Mouse (Mus musculus): ENCODE measurements around the gene Tmem163.

The Tmem163 gene

DNA sequence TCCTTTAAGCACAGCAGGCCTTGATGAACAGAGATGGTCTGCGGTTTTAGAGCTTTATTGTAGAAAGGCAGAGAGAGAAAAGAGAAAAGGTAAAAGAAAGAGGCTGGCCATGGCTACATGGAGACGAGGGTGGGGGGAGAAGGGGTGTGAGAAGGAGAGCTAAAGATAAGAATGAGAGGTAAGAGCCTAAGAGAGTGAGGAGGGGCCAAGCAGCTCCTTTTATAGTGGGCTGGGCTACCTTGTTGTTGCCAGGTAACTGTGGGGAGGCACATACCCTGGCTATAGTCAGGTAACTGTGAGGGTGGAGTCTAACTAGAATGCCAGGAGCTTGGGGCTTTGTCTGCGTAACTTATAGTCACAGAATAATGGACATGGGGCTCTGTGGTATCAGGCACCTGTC, 110.7 kb downstream of the Tmem163 start:
- DNase-seq (ENCODE audit: low spot score): no peak

- DNase-seq (ENCODE audit: low spot score): no peak
Observed at GRCm38 (mm10) chr1:127556486-127556845, 122.9 kb downstream of the Tmem163 start.

GRCm38 (mm10) chr1:127555822-127556485, 123.4 kb downstream of the Tmem163 start:
- no peak for DNase-seq (ENCODE audit: low spot score)

DNA sequence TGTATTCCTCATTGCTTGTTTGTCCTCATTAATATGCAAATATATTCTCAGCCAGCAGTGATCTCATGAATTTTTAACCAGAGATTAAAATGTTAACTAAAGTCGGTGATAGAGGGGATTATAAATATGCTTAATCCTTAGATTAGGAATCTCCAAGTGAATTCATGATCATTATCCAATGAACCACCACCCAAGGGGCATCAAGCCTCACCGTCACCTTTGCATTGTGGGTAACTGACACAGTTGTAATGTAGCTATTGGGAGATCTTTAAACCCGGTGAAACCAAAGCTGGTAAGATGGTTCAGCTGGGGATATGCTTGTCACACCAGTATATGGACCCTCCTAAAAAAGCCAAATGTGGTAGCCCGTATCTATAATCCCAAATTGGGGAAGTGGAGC, 131.3 kb downstream of the Tmem163 start:
- no peak for DNase-seq (ENCODE audit: low spot score)

DNA sequence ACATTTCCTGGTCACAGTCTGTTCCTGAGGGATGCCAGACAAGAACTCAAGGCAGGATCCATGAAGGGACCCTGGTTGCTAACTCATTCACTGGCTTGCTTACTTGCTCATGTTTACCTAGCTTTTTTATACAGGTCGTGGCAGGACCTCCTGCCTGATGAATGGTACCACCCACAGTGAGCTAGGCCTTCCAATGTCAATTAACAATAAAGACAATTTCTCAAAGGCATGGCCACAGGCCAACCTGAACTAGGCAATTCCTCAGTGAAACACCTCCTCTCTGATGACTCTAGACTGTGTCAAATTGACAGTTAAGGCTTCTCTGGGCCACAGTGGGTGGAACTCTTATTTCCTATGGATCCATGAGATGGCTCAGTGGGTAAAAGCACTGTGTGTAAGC, 136.6 kb downstream of the Tmem163 start:
- no peak for DNase-seq (ENCODE audit: low spot score)

DNA sequence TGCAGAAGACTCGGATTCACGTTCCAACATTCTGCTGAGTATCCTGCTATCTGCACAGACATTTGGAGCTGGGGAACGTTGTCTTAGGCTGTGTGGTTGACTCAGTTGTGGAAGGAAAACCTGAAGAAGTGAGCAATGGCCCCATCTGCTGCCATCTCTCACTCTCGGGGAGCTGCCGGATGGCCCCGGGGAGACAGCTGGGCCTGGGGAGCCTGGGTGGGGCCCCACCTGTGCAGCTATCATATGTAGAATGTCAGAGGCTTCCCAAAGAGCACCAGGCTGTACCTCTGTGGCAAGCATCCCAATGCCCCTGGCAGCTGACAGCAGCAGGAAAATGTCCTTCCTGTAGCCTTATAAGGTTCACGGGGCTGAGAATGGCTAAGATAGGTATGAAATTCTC, 137.4 kb downstream of the Tmem163 start:
- DNase-seq (ENCODE audit: low spot score): no peak

DNA sequence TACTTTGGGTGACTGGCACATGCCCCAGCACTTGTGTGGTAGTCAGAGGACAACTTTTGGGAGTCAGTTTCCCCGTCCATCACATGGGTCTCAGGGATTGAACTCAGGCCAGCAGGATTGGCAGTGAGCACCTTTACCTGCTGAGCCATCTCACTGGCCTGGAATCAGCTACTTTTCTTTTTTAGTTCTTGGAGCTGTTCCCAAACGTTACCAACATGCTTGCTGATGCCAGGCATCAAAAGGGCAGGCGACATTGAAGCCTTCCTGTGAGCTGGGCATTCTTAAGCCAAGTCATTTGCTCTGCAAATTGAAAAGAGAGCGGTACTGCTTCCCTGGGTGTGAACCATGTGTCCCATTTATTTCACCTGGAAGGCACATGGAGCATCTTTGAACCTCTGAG, 137.8 kb downstream of the Tmem163 start:
- no peak for DNase-seq (ENCODE audit: low spot score)

DNA sequence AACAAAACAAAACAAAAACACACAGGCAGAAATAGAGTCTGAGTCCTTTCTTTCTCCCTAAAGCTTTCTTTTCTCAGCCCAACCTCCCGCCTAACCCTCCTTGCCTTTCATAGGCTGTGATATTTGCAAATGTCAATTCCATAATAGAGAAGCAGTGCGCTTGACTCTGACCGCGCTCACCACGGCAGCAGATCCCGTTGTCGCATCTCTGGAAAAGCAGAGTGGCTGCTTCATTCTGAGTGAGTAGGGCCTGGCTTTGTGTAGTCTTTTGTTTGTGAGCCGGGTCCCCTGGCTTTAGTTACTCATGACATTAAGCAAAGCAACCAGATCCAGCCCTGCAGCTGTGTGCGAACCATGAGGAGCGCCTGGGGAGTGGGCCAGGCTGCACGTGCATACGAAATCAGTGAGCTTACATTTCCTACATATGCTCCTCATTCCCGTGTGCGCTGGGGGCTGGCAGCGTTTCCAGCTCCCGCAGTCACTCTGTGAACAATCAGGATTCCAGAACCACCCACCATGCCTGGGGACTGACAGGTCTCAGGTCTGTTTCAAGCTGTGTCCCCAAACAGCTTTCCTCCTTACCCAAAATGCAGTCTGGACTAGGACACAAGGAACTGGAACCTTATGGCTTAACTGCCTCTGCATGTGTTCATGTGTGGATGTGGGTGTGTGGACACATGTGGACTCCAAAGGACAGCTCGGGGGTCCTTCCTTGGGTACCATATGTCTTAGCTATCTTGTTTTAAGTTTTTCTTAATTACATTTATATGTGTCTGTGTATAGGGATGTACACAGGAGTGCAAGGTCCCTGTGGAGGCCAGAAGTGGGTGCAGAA, 141.9 kb downstream of the Tmem163 start:
- DNase-seq (ENCODE audit: low spot score): no peak

DNA sequence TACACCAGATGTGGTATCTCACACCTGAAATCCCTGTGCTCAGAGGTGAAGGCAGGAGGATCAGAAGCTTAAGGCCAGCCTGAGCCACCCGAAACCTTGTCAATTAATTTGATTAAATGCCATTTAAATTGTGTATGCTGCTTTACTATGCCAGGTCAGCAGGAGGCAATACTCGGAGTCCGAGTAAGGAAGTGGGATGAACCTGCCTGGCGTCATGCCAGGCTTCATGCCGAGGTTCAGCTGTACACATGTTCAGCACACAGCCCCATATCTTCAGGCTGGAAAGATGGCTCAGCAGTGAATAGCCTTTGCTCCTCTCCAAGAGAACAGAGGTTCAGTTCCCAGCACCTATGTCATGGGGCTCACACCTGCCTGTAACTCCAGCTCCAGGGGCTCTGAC, 142.9 kb downstream of the Tmem163 start:
- DNase-seq (ENCODE audit: low spot score): no peak

- DNase-seq (ENCODE audit: low spot score): no peak
Observed at GRCm38 (mm10) chr1:127531723-127532122, 147.6 kb downstream of the Tmem163 start.

- no peak for DNase-seq (ENCODE audit: low spot score)
Observed at GRCm38 (mm10) chr1:127530849-127531580, 148.3 kb downstream of the Tmem163 start.

GRCm38 (mm10) chr1:127523364-127523763, 156.0 kb downstream of the Tmem163 start:
- no peak for DNase-seq (ENCODE audit: low spot score)

DNA sequence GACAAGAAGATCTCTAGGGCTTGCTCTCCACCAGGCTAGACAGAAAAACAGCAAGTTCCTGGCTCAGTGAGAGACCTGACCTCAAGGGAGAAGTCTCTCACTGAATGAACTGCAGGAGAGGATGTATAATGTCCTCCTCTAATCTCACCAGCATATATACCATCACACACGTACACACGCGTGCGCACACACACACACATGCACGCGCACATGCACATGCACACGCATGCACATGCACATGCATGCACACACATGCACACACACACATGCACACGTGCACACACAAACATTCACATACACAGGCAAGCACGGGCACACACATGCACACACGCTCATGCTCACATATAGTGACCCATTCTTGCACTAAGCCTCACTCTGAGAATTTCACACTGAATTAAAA, 164.5 kb downstream of the Tmem163 start:
- no peak for DNase-seq (ENCODE audit: low spot score)

- no peak for DNase-seq (ENCODE audit: low spot score)
Observed at GRCm38 (mm10) chr1:127514479-127514878, 164.9 kb downstream of the Tmem163 start.

- no peak for DNase-seq (ENCODE audit: low spot score)
Observed at GRCm38 (mm10) chr1:127513664-127514063, 165.7 kb downstream of the Tmem163 start.

DNA sequence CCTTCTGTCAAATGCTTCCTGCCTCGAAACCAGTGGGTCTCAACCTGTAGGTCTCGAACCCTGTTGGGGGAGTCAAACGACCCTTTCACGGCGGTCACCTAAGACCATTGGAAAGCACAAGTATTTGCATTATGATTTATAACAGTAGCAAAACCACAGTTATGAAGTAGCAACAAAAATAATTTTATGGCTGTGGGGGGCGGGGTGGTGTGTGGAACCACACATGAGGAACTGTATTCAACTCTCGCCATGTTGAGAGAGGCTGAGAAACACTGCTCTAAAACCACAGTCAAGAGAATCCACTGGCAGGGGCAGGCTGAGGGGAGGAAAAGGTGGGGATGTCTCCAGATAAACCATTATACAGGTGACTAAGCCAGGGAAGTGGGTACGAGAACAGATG, 166.2 kb downstream of the Tmem163 start:
- DNase-seq (ENCODE audit: low spot score): no peak

DNA sequence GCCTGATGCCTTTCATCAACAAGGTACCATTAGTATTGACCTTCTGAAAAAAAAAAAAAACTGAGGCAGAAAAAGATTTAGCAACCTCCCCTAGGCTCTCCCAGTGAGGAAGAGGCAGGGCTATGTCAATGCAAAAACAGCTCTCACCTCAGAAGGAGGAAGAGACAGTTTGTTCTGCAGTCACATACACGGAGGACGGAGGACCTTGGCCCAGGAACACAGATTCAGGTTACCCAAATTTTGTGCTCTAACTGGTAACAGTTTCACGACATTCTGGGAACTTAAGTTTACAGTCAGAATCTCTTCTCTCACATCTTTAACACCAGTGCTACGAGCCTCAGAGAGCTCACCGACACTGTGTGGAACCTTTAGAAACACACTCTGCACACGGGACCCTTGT, 166.6 kb downstream of the Tmem163 start:
- no peak for DNase-seq (ENCODE audit: low spot score)

DNA sequence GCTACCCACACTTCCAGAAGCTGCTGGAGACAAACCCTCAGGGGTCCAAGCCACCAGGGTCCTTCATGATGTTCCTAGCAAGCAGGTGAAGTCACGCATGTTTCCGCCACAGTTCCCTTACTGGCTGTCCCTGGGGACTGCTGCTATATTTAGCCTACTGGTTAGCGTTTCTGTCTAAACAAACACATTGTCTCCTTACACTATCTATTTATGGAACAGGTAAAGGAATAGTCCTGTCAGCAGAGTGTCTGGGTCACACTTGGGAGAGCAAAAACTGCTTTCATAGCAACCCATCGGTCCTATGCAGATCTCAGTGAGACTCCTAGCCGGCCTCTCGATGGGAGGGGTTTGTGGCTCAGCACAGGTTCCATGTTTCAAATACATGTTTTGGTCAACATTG, 168.0 kb downstream of the Tmem163 start:
- DNase-seq (ENCODE audit: low spot score): no peak

GRCm38 (mm10) chr1:127508921-127509320, 170.4 kb downstream of the Tmem163 start:
- no peak for DNase-seq (ENCODE audit: low spot score)

DNA sequence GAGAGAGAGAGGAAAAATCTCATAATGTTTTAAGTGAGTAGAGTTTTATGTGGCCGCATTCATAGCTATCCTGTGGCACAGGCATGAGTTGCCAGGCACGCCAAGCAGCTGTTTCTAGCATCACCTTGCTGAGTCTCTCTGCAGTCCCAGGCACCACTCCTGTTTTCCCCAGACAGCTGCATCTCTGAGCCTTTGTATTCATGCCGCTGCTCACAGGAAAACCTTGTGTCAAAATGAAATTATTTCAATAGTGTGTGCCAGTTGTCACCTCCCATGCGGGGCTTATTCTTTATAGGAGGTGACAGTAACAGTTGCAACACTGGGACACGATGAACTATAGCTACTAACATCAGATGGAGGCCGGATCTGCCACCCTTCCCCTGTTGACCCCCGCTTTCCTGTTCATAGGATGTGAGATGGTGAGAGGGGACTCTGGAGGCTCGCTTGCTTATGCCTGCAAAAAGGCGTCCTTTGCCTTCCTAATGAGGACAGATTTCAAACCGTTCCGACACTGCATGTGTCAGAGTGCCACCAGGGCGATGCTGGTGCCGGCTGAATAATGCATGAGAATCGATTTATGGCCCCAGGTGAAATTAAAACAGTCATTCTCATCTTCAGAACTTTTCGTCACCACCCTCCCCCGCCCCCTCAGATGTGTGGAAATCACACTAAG, 171.1 kb downstream of the Tmem163 start:
- DNase-seq (ENCODE audit: low spot score): no peak

DNA sequence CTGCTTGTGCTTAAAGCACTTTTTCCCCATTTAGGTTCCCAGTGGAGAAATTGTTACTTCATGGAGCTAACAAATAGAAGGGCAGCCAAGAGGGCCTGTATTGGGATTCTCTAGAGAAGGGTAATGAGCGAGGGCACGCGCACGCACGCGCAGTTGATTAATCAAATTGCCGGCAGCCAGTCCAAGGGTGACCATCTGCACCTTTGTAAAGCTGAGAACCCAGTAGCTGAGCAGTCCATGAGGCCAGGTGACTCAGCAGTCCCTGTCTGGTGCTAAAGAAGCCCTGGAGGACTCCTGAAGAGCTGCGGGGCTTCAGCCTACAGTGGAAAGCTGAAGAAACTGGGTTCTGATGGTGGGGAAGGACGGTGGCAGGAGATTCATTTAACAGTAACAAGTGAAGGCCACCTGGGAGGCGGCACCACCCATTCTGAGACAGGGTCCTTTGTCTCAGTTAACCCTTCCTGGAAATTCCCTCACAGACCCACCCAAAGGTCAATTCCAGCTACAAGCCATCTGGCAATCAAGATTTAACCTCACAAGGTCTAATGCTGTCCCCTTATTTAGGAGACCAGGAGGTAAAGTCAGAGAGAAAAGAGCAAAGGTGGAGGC, 172.2 kb downstream of the Tmem163 start:
- DNase-seq (ENCODE audit: low spot score): no peak

GRCm38 (mm10) chr1:127500701-127501100, 178.6 kb downstream of the Tmem163 start:
- no peak for DNase-seq (ENCODE audit: low spot score)

Measured in urinary bladder, postnatal 14 days (tissue).